Mouse (Mus musculus): Measurements from ENCODE around the gene Plac1. TPM values are rescaled to one million over a fixed set of nuclear protein-coding genes. Genes with fewer than 3 reads are reported as not detected.
A peak's percentile ranks its signal among the peaks of the same experiment; 100 is the strongest.

Gene Plac1
- polyA plus RNA-seq, 1 experiment from 2014 or later = 5.8 TPM

DNA sequence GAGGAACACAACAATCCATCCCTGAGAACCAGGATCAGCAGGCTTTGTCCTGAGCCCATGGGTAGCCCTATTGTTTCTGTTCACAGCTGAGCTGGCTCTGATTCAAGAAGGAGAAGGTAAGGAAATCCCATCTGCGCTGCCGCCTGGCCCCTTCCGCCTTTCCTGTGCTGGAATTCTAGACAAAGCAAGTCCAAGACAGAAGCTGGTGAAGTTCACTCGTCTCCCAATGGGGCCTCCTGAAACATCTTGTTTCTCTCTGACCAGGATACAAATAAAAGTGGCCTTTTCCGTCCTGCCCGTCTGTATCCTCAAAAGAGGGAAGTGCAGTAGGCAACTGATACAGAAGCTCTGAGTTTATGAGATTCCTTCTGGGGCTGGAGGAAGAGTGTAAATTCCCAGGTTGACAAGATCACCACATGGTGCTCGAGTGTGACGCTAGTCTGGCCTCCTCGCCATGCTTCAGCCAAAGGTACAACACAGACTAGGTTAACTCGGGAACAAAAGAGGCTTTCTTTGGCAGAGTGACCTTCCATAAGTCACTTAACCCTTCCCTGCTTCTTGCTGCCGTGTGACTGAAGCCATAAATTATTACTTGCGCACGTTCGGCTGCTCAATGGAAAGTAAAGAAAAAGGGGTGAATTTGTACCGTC is 73.5 kb downstream of the Plac1 start:
- peak overlapping the region; percentile 77; the same call in 1 of the 2 replicates for H3K27ac ChIP-seq (ENCODE audit: low read length)
- no peak overlapping the region for H3K9ac ChIP-seq (replicated peaks; ENCODE audit: low read length)
- 43% methylated on average over 15 of the region's 15 CpGs for WGBS
- H3K36me3 ChIP-seq (ENCODE audit: insufficient read depth, low read length) = no peaks in the 10 kb centered on the region
- peaks cover 2% of the 10 kb centered on the region; the same call in 1 of the 2 replicates for H3K27me3 ChIP-seq (ENCODE audit: insufficient read depth, low read length)
- H3K4me1 ChIP-seq (ENCODE audit: insufficient read depth, low read length) = peaks cover 7% of the 10 kb centered on the region; the same call in 1 of the 2 replicates
- H3K4me2 ChIP-seq (replicated peaks; ENCODE audit: low read depth, low read length) = no peak overlapping the region
- 0 out of 2 replicates have a peak, but pooled peaks have one; percentile 23 for ATAC-seq (ENCODE audit: low FRiP score, low TSS enrichment)
- no peak overlapping the region for H3K4me3 ChIP-seq (ENCODE audit: low read length)
- no peaks in the 10 kb centered on the region for H3K9me3 ChIP-seq (ENCODE audit: low read length)

- Histone ChIP-seq H3K27me3 (ENCODE audit: insufficient read depth, low read length) (peaks cover 6% of the 10 kb centered on the region; the same call in 1 of the 2 replicates), H3K36me3 (ENCODE audit: insufficient read depth, low read length) (no peaks in the 10 kb centered on the region), H3K9ac (replicated peaks; ENCODE audit: low read length) (no peak overlapping the region), H3K4me3 (ENCODE audit: low read length) (no peak overlapping the region), H3K4me1 (ENCODE audit: insufficient read depth, low read length) (peaks cover 7% of the 10 kb centered on the region; the same call in 1 of the 2 replicates), H3K9me3 (ENCODE audit: low read length) (no peaks in the 10 kb centered on the region), H3K4me2 (replicated peaks; ENCODE audit: low read depth, low read length) (no peak overlapping the region), H3K27ac (ENCODE audit: low read length) (no peak overlapping the region)
- WGBS = 69% methylated on average over 4 of the region's 4 CpGs
- no peak for ATAC-seq (ENCODE audit: low FRiP score, low TSS enrichment)
These were observed 77.3 kb downstream of the Plac1 start for GRCm38 (mm10) chrX:53162589-53162988.

- Histone ChIP-seq H3K27me3 (ENCODE audit: insufficient read depth, low read length) (peaks cover 6% of the 10 kb centered on the region; the same call in 1 of the 2 replicates), H3K36me3 (ENCODE audit: insufficient read depth, low read length) (no peaks in the 10 kb centered on the region), H3K4me3 (ENCODE audit: low read length) (no peak overlapping the region), H3K9me3 (ENCODE audit: low read length) (no peaks in the 10 kb centered on the region), H3K4me1 (ENCODE audit: insufficient read depth, low read length) (peaks cover 5% of the 10 kb centered on the region; the same call in 1 of the 2 replicates), H3K4me2 (replicated peaks; ENCODE audit: low read depth, low read length) (no peak overlapping the region), H3K9ac (replicated peaks; ENCODE audit: low read length) (no peak overlapping the region), H3K27ac (ENCODE audit: low read length) (no peak overlapping the region)
- ATAC-seq (ENCODE audit: low FRiP score, low TSS enrichment) = no peak
- 50% methylated on average over 4 of the region's 4 CpGs for WGBS
These were observed 78.3 kb downstream of the Plac1 start for GRCm38 (mm10) chrX:53161583-53161982.

GRCm38 (mm10) chrX:53161115-53161514 is 78.8 kb downstream of the Plac1 start:
- H3K4me3 ChIP-seq (ENCODE audit: low read length) = no peak overlapping the region
- no peaks in the 10 kb centered on the region for H3K9me3 ChIP-seq (ENCODE audit: low read length)
- H3K4me1 ChIP-seq (ENCODE audit: insufficient read depth, low read length) = peaks cover under 1% of the 10 kb centered on the region; the same call in 1 of the 2 replicates
- no peak overlapping the region for H3K4me2 ChIP-seq (replicated peaks; ENCODE audit: low read depth, low read length)
- H3K36me3 ChIP-seq (ENCODE audit: insufficient read depth, low read length) = no peaks in the 10 kb centered on the region
- ATAC-seq (ENCODE audit: low FRiP score, low TSS enrichment) = no peak
- H3K27ac ChIP-seq (ENCODE audit: low read length) = no peak overlapping the region
- no peak overlapping the region for H3K9ac ChIP-seq (replicated peaks; ENCODE audit: low read length)
- peaks cover 6% of the 10 kb centered on the region; the same call in 1 of the 2 replicates for H3K27me3 ChIP-seq (ENCODE audit: insufficient read depth, low read length)
- 57% methylated on average over 5 of the region's 5 CpGs for WGBS

DNA sequence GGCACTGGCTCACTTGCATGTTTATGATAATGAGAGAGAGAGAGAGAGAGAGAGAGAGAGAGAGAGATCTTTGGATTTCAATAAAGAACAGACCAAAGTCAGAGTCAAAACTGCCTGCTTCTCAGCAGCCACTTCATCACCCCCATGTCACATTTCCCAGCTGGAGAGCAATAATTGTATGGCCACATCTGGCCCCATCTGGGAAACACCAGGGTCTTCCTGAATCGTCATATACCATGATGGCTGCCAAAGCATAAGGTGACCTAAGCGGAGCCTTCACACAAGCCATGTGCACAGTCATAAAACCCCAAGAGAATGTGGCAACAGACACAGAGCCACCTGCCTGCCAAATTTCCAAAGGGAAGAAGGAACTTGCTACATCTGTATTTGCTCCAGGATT is 91.9 kb downstream of the Plac1 start:
- Histone ChIP-seq H3K4me2 (replicated peaks; ENCODE audit: low read depth, low read length) (no peak overlapping the region), H3K4me3 (ENCODE audit: low read length) (no peak overlapping the region), H3K27me3 (ENCODE audit: insufficient read depth, low read length) (peaks cover 8% of the 10 kb centered on the region; the same call in 1 of the 2 replicates), H3K36me3 (ENCODE audit: insufficient read depth, low read length) (no peaks in the 10 kb centered on the region), H3K27ac (ENCODE audit: low read length) (no peak overlapping the region), H3K4me1 (ENCODE audit: insufficient read depth, low read length) (no peaks in the 10 kb centered on the region), H3K9me3 (ENCODE audit: low read length) (no peaks in the 10 kb centered on the region), H3K9ac (replicated peaks; ENCODE audit: low read length) (no peak overlapping the region)
- WGBS = 67% methylated on average over 2 of the region's 2 CpGs
- ATAC-seq (ENCODE audit: low FRiP score, low TSS enrichment) = no peak

- Histone ChIP-seq H3K4me2 (replicated peaks; ENCODE audit: low read depth, low read length) (no peak overlapping the region), H3K9me3 (ENCODE audit: low read length) (no peaks in the 10 kb centered on the region), H3K36me3 (ENCODE audit: insufficient read depth, low read length) (no peaks in the 10 kb centered on the region), H3K9ac (replicated peaks; ENCODE audit: low read length) (no peak overlapping the region), H3K4me3 (ENCODE audit: low read length) (no peak overlapping the region), H3K27ac (ENCODE audit: low read length) (no peak overlapping the region), H3K27me3 (ENCODE audit: insufficient read depth, low read length) (peaks cover 5% of the 10 kb centered on the region; the same call in 1 of the 2 replicates), H3K4me1 (ENCODE audit: insufficient read depth, low read length) (no peaks in the 10 kb centered on the region)
- no peak for ATAC-seq (ENCODE audit: low FRiP score, low TSS enrichment)
- WGBS = 68% methylated on average over 5 of the region's 5 CpGs
These were observed 93.5 kb downstream of the Plac1 start for GRCm38 (mm10) chrX:53146389-53146917.

GRCm38 (mm10) chrX:53139641-53140040 is 100.3 kb downstream of the Plac1 start:
- Histone ChIP-seq H3K27ac (ENCODE audit: low read length) (no peak overlapping the region), H3K4me2 (replicated peaks; ENCODE audit: low read depth, low read length) (no peak overlapping the region), H3K4me3 (ENCODE audit: low read length) (no peak overlapping the region), H3K27me3 (ENCODE audit: insufficient read depth, low read length) (peaks cover 6% of the 10 kb centered on the region; the same call in 1 of the 2 replicates), H3K9me3 (ENCODE audit: low read length) (no peaks in the 10 kb centered on the region), H3K9ac (replicated peaks; ENCODE audit: low read length) (no peak overlapping the region), H3K36me3 (ENCODE audit: insufficient read depth, low read length) (no peaks in the 10 kb centered on the region), H3K4me1 (ENCODE audit: insufficient read depth, low read length) (no peaks in the 10 kb centered on the region)
- WGBS = 88% methylated on average over 2 of the region's 2 CpGs
- no peak for ATAC-seq (ENCODE audit: low FRiP score, low TSS enrichment)

DNA sequence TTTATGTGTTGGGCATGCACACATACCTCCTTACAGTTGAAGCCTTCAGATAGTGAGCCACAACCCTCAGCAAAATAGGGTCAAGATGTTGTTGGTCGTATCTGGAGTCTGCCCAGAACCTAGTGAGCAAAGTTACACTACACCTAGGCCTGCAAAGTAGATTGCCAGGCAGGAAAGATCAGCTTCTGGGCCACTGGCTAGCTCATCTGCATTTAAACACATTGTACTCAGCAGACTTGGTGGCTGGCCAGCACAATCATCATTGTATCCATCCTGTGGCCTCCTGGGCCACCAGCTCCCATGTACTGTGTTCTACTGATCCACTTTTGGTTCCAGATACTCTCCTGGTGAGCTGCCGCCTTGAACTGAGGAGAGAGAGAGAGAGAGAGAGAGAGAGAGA is 102.8 kb downstream of the Plac1 start:
- H3K36me3 ChIP-seq (ENCODE audit: insufficient read depth, low read length) = no peaks in the 10 kb centered on the region
- no peak for ATAC-seq (ENCODE audit: low FRiP score, low TSS enrichment)
- no peaks in the 10 kb centered on the region for H3K9me3 ChIP-seq (ENCODE audit: low read length)
- no peak overlapping the region for H3K4me3 ChIP-seq (ENCODE audit: low read length)
- no peak overlapping the region for H3K9ac ChIP-seq (replicated peaks; ENCODE audit: low read length)
- no peaks in the 10 kb centered on the region for H3K4me1 ChIP-seq (ENCODE audit: insufficient read depth, low read length)
- peaks cover 6% of the 10 kb centered on the region; the same call in 1 of the 2 replicates for H3K27me3 ChIP-seq (ENCODE audit: insufficient read depth, low read length)
- WGBS = 81% methylated on average over 2 of the region's 2 CpGs
- no peak overlapping the region for H3K27ac ChIP-seq (ENCODE audit: low read length)
- no peak overlapping the region for H3K4me2 ChIP-seq (replicated peaks; ENCODE audit: low read depth, low read length)

GRCm38 (mm10) chrX:53129501-53129900 is 110.4 kb downstream of the Plac1 start:
- ATAC-seq (ENCODE audit: low FRiP score, low TSS enrichment) = no peak
- Histone ChIP-seq H3K27ac (ENCODE audit: low read length) (no peak overlapping the region), H3K4me3 (ENCODE audit: low read length) (no peak overlapping the region), H3K9ac (replicated peaks; ENCODE audit: low read length) (no peak overlapping the region), H3K9me3 (ENCODE audit: low read length) (no peaks in the 10 kb centered on the region), H3K27me3 (ENCODE audit: insufficient read depth, low read length) (0 out of 2 replicates have a peak, but pooled peaks cover 2% of the 10 kb centered on the region), H3K4me1 (ENCODE audit: insufficient read depth, low read length) (no peaks in the 10 kb centered on the region), H3K36me3 (ENCODE audit: insufficient read depth, low read length) (no peaks in the 10 kb centered on the region), H3K4me2 (replicated peaks; ENCODE audit: low read depth, low read length) (no peak overlapping the region)
- WGBS = 54% methylated on average over 2 of the region's 2 CpGs

DNA sequence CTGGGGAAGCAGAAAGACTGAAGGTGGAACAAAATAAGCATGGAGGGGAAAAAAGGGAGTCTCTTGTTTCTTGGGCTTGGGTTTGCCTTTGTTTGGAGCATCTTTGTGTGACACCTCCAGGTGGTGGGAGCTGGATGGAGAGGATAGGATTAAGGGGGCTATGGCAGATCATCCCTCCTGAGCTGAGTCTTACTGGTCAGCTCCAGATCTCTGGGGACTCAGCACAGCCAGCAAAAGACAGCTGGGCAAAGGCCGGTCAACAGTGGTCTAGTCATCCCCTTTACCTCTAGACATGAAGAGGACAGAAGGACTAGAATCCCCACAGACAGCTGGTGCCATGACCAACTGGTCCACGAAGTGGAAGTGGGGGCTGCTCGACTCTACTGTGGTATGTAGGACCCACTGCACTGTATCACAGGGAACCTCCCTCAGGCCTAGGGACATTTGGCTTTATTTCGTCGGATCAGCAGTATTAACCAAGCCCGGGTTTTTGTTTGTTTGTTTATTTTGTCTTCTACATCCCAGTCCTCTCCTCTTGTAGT is 113.3 kb downstream of the Plac1 start:
- ATAC-seq (ENCODE audit: low FRiP score, low TSS enrichment) = peak; percentile 42; the same call in 1 of the 2 replicates
- Histone ChIP-seq H3K27ac (ENCODE audit: low read length) (peak overlapping the region; percentile 8; the same call in 1 of the 2 replicates), H3K9me3 (ENCODE audit: low read length) (no peaks in the 10 kb centered on the region), H3K27me3 (ENCODE audit: insufficient read depth, low read length) (0 out of 2 replicates have a peak, but pooled peaks cover 2% of the 10 kb centered on the region), H3K4me1 (ENCODE audit: insufficient read depth, low read length) (no peaks in the 10 kb centered on the region), H3K4me3 (ENCODE audit: low read length) (no peak overlapping the region), H3K4me2 (replicated peaks; ENCODE audit: low read depth, low read length) (no peak overlapping the region), H3K9ac (replicated peaks; ENCODE audit: low read length) (no peak overlapping the region), H3K36me3 (ENCODE audit: insufficient read depth, low read length) (no peaks in the 10 kb centered on the region)
- WGBS = 78% methylated on average over 6 of the region's 6 CpGs
